Mouse (Mus musculus) mouse trophoblast stem cell (cell line): ENCODE measurements around the gene D10Wsu102e.

Source experiments
- in situ Hi-C, 2 experiments: fragments of 300-500 bp; cut with MseI, MboI; formaldehyde crosslinking; loops; 2 replicates in 1 of 2; 3 replicates in 1 of 2; pipeline ENCODE4 v1.15.1; 2025

The D10Wsu102e gene

DNA sequence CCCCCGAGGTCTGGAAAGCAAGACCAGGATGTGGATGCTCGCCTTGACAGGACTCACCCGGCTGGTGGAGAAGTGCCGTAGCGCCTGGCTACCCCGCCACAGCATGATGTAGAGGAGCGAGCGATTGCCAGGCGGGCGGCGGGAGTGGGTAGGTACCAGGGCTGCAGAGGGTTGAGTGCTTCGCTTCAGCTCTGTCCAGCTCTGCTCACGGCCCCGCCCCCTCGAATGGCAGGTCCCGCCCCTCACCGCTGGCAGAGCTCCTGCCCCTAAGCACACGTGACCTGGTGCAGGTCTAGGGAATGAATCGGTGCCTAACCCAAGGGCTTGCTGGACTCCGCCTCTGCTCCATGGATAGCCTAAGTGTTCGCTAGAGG lies 173.9 kb downstream of the D10Wsu102e start, which contains the start of gene Aldh1l2:
Gene Aldh1l2, minus strand, starts transcription at position 231 of the 374 bp plus-strand sequence.
- in situ Hi-C loops = no loop called here

GRCm38 (mm10) chr10:83536436-83536835 lies 176.4 kb downstream of the D10Wsu102e start:
- in situ Hi-C loops = no loop called here
